Mouse (Mus musculus): ENCODE measurements around the gene Faim.

DNA sequence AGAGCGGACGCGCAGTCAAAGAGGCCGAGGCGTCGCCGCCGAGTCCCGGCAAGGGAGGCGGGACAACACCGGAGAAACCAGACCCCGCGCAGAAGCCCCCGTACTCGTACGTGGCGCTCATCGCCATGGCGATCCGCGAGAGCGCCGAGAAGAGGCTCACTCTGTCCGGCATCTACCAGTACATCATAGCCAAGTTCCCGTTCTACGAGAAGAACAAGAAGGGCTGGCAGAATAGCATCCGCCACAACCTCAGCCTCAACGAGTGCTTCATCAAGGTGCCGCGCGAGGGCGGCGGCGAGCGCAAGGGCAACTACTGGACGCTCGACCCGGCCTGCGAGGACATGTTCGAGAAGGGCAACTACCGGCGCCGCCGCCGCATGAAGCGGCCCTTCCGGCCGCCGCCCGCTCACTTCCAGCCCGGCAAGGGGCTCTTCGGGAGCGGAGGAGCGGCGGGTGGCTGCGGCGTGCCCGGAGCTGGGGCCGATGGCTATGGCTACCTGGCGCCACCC lies 30.4 kb upstream of the Faim start:
- TF ChIP-seq CTCF (IDR thresholded peaks at IDR 0.05; ENCODE audit: low read depth) = peak; percentile 42
- no peak for TF ChIP-seq EP300 (optimal IDR thresholded peaks at IDR 0.05)

Data from stomach, postnatal 0 days (tissue).